Mouse (Mus musculus): ENCODE results near the gene Gm17651. TPM values are rescaled to one million over a fixed set of nuclear protein-coding genes. Genes with fewer than 3 reads are reported as not detected.

Gm17651 gene
- not detected for total RNA-seq (2023)

GRCm38 (mm10) chr3:97674644-97675110 is at the start of gene Gm17651:
Gm17651 (minus strand) TSS chr3:97674694.

DNA sequence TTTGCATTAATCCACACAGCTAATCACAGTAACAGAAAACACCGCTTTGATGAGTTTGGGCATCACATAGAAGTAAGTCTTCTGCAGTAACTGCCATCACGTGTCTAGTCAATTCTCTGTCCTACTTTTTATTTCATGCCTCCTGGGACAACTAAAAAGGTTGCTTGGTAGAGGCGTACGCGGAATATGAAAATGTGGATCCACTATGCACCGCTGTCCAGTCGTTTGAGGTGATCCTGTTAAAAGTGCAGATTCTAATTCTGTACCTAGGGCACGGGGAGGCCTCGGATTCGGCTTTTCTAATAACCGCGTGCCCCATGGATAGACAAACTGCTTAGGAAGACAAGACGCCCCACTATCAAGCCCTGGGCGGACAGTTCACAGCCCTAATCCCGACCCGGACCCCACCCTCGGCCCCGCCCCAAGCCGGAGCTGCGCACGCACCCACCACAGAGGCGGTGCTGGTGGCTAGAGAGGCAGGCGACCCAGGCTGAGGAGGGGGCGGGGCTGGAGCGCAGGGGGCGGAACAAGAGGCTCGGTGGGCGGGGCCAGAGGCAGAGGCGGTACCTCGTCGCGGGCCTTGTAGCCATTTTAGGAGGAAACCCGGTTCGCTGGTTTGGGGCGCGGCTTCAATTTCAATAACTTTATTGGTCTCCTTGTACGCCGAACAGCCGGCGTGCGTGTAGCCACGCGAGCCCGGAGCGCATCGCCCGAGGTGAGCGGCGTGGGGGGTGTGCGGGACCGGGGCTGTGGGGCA is 16.7 kb downstream of the Gm17651 start, which contains the start of gene Prkab2:
Gene Prkab2, plus strand, starts transcription at position 539 of the 757 bp plus-strand sequence.

DNA sequence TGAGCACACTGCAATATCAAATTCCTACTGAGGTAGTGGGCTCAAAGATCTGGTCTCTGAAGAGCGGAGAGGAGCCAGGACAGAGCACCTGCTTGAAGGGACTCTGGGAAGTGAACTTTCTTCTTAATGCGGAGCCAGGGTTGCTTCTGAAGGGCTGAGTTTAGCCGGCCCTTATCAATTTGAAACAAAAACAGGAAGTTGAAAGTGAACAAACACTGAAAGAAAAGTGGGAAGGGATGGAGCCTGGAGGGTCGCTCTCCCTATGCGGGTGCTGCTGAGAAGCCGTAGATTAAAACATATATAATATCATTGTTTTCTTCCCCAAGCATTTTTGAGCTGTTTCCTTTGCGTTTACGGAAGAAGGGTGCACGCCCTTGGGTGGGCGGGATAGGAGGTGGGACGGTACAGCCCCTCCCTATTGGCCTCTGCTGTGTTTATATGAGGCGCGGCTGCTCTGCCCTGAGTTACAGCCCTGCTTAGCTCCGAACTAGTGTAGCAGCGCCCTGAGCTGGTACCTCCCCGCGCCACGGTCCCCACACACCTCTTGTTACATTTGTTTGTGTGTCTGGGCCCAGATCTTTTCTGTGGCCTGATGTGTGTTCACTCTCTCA is 46.0 kb downstream of the Gm17651 start, which contains the start of gene Fmo5:
Gene Fmo5, plus strand, starts transcription at position 414 of the 611 bp plus-strand sequence.

Other genes with a start within 250 kb of the Gm17651 start
- 10 to 100 TPM; 36.2 to 37.4 TPM for gene Chd1l, start 64.5 kb downstream of the Gm17651 start, total RNA-seq (2023)
- gene Fmo5, start 45.9 kb downstream of the Gm17651 start, total RNA-seq (2023): 10 to 100 TPM; 10.2 to 13.2 TPM
- gene Prkab2, start 16.5 kb downstream of the Gm17651 start, total RNA-seq (2023): 10 to 100 TPM; 11.8 to 12.3 TPM
- 10 to 100 TPM; 20.5 to 21.0 TPM for gene Pde4dip, start 214.0 kb upstream of the Gm17651 start, total RNA-seq (2023)
- 10 to 100 TPM; 55.8 to 57.2 TPM for gene Sec22b, start 226.5 kb upstream of the Gm17651 start, total RNA-seq (2023)